Mouse (Mus musculus): ENCODE measurements around the gene Scn3b.

The Scn3b gene

DNA sequence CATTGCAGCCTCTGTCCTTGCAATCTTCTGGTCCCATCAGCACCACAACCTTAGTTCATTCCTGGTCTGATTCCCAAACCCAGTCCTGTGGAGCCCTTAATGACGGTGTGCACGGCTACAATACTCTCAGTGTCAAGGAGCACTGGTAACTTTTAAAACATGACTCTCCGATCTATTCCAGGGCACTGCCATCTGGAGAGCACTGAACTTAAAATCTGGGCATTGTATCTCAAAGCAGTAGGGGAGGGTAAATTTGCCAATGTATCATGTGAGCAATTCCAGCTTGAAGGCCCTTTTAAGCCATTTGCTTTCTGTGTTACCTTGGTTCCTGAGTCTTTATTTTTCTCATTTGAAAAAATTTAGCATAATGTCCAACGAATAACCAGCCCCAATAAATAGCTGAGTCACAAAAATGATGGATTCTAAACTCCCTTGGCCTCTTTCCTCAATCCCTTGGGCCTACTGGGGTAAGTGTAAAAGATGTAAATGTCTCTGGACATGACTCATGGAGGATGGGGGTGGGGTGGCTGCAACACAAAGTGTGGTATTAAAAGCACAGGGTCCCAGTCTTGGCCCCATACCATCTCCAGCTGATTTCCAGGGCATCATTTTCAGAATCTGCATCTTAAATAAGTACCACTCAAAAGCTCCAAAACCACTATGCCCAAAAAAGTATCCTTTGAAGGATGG lies 68.3 kb downstream of the Scn3b start:
- DNase-seq (ENCODE audit: extremely low spot score), result no peak

DNA sequence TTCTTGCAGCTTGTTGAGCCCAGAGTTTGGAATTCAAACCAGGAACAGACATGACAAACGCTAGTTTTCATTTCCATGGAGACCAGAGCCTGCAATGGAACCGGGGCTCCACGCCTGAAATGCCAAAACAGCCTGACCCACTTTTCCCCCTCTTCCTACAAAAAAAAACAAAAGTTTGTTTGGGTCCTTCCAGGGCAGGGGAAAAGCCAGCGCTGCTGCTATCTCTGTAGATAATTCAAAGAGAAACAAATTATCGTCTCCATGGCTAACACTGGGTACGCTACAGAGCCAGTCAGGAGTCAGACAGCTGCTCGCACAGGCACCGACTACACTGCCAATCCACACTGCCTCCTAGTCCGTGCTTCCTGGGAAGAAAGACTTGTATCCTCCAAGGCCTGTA lies 70.6 kb downstream of the Scn3b start:
- no peak for DNase-seq (ENCODE audit: extremely low spot score)

Measured in embryo, embryonic 9.5 days (tissue).